Mouse (Mus musculus) hindbrain, embryonic 11.5 days (tissue): ENCODE results near the gene Scd1. TPM values are rescaled to one million over a fixed set of nuclear protein-coding genes. Genes with fewer than 3 reads are reported as not detected.
A peak's percentile ranks its signal among the peaks of the same experiment; 100 is the strongest.

Experiments
- ATAC-seq: fragments of 200-750 bp; cut with Nextera tagmentation; 2 replicates; pipeline ENCODE4 v1.8.0; 2017; ENCODE audit warnings: mild to moderate bottlenecking, moderate TSS enrichment, moderate library complexity; ENCODE audit not compliant: low FRiP score
- DNase-seq: peaks from one replicate; pipeline ENCODE4 v3.0.0-alpha.2; 2015; ENCODE audit warnings: low spot score
- H3K27ac ChIP-seq: fragments of 300-500 bp; sonication (generic); 2 replicates; pipeline ENCODE4 v1.5.1; 2014; ENCODE audit warnings: mild to moderate bottlenecking, low read depth, low read length
- H3K27me3 ChIP-seq: fragments of 300-500 bp; sonication (generic); 2 replicates; pipeline ENCODE4 v1.6.1; 2014; ENCODE audit warnings: mild to moderate bottlenecking, low read length, moderate library complexity, mixed read lengths; ENCODE audit not compliant: control insufficient read depth, insufficient read depth
- H3K36me3 ChIP-seq: fragments of 300-500 bp; sonication (generic); 2 replicates; pipeline ENCODE4 v1.6.1; 2014; ENCODE audit warnings: mild to moderate bottlenecking, low read length, moderate library complexity, mixed read lengths; ENCODE audit not compliant: control insufficient read depth, insufficient read depth
- H3K4me1 ChIP-seq: fragments of 300-500 bp; sonication (generic); replicated peaks from 2 replicates; pipeline ENCODE4 v1.6.1; 2014; ENCODE audit warnings: low read length, mixed read lengths; ENCODE audit not compliant: control insufficient read depth, insufficient read depth
- H3K4me2 ChIP-seq: fragments of 300-500 bp; sonication (generic); replicated peaks from 2 replicates; pipeline ENCODE4 v1.6.1; 2014; ENCODE audit warnings: mild to moderate bottlenecking, low read depth, low read length
- H3K4me3 ChIP-seq: fragments of 300-500 bp; sonication (generic); 2 replicates; pipeline ENCODE4 v1.5.1; 2014; ENCODE audit warnings: low read depth, low read length
- H3K9ac ChIP-seq: fragments of 300-500 bp; sonication (generic); 2 replicates; pipeline ENCODE4 v1.6.1; 2014; ENCODE audit warnings: low read depth, low read length
- H3K9me3 ChIP-seq: fragments of 300-500 bp; sonication (generic); 2 replicates; pipeline ENCODE4 v1.6.1; 2016; ENCODE audit warnings: low read length; ENCODE audit not compliant: control insufficient read depth
- WGBS: fragments of 180-500 bp; shearing (Covaris S2); extraction: QIAGEN DNeasy Blood & Tissue Kit; methylation state at CpG from one replicate; pipeline ENCODE4 v1.1.7; 2014; 5-methylcytosine and 5-hydroxymethylcytosine counted together
- polyA plus RNA-seq: library from polyadenylated mRNA; unstranded; fragments of >200 nt; fragmentation: Nextera tagmentation; extraction: Ambion mirVana; gene quantifications from 2 replicates; pipeline ENCODE4 v1.2.1, GENCODE M21; 2014

Scd1 gene
- polyA plus RNA-seq, 1 experiment from 2014 or later: 11.8 TPM

GRCm38 (mm10) chr19:44392339-44393009, 15.2 kb downstream of the Scd1 start:
- H3K27me3 ChIP-seq: no peaks in the 10 kb centered on the region
- H3K4me3 ChIP-seq: no peak overlapping the region
- no peak overlapping the region for H3K27ac ChIP-seq
- no peak overlapping the region for H3K4me2 ChIP-seq
- no peaks in the 10 kb centered on the region for H3K9me3 ChIP-seq
- no peak for DNase-seq
- 80% methylated on average over 5 of the region's 5 CpGs for WGBS
- no peaks in the 10 kb centered on the region for H3K4me1 ChIP-seq
- H3K36me3 ChIP-seq: no peaks in the 10 kb centered on the region
- ATAC-seq: no peak
- no peak overlapping the region for H3K9ac ChIP-seq

- Histone ChIP-seq H3K27ac (no peak overlapping the region), H3K4me3 (no peak overlapping the region), H3K9ac (no peak overlapping the region), H3K27me3 (no peaks in the 10 kb centered on the region), H3K4me2 (no peak overlapping the region), H3K4me1 (no peaks in the 10 kb centered on the region), H3K9me3 (no peaks in the 10 kb centered on the region), H3K36me3 (no peaks in the 10 kb centered on the region)
- ATAC-seq (no peak), DNase-seq (no peak)
- 94% methylated on average over 4 of the region's 4 CpGs for WGBS
Measured at GRCm38 (mm10) chr19:44391856-44392255, 15.8 kb downstream of the Scd1 start.

GRCm38 (mm10) chr19:44389507-44389906, 18.2 kb downstream of the Scd1 start:
- H3K9me3 ChIP-seq: no peaks in the 10 kb centered on the region
- no peaks in the 10 kb centered on the region for H3K27me3 ChIP-seq
- peak; percentile 10 for DNase-seq
- H3K4me2 ChIP-seq: no peak overlapping the region
- H3K36me3 ChIP-seq: no peaks in the 10 kb centered on the region
- H3K9ac ChIP-seq: no peak overlapping the region
- no peaks in the 10 kb centered on the region for H3K4me1 ChIP-seq
- H3K4me3 ChIP-seq: no peak overlapping the region
- no peak for ATAC-seq
- H3K27ac ChIP-seq: no peak overlapping the region
- WGBS: 19% methylated on average over 1 of the region's 1 CpGs

GRCm38 (mm10) chr19:44388475-44389428, 18.9 kb downstream of the Scd1 start:
- 5% methylated on average over 41 of the region's 41 CpGs for WGBS
- H3K4me1 ChIP-seq: no peaks in the 10 kb centered on the region

GRCm38 (mm10) chr19:44387746-44388474, 19.8 kb downstream of the Scd1 start:
- H3K36me3 ChIP-seq: no peaks in the 10 kb centered on the region
- no peaks in the 10 kb centered on the region for H3K4me1 ChIP-seq
- H3K4me2 ChIP-seq: peak overlapping the region; percentile 57
- no peak for DNase-seq
- H3K9ac ChIP-seq: peak overlapping the region; percentile 47
- 31% methylated on average over 19 of the region's 19 CpGs for WGBS
- H3K27me3 ChIP-seq: no peaks in the 10 kb centered on the region
- H3K9me3 ChIP-seq: no peaks in the 10 kb centered on the region
- H3K4me3 ChIP-seq: peak overlapping the region; percentile 39
- no peak for ATAC-seq
- peak overlapping the region; percentile 67 for H3K27ac ChIP-seq

More at GRCm38 (mm10) chr19:44388475-44389428, 18.9 kb downstream of the Scd1 start:
- Histone ChIP-seq H3K4me2 (peak overlapping the region; percentile 57), H3K9me3 (no peaks in the 10 kb centered on the region), H3K4me3 (peak overlapping the region; percentile 39), H3K27ac (peak overlapping the region; percentile 67), H3K27me3 (no peaks in the 10 kb centered on the region), H3K9ac (peak overlapping the region; percentile 47), H3K36me3 (no peaks in the 10 kb centered on the region)
- ATAC-seq (peak; percentile 97), DNase-seq (peak; percentile 93)

- no peaks in the 10 kb centered on the region for H3K27me3 ChIP-seq
- no peaks in the 10 kb centered on the region for H3K9me3 ChIP-seq
- no peaks in the 10 kb centered on the region for H3K36me3 ChIP-seq
- DNase-seq: no peak
- WGBS: 88% methylated on average over 4 of the region's 4 CpGs
- no peak overlapping the region for H3K4me2 ChIP-seq
- no peak overlapping the region for H3K4me3 ChIP-seq
- H3K27ac ChIP-seq: no peak overlapping the region
- ATAC-seq: no peak
- no peaks in the 10 kb centered on the region for H3K4me1 ChIP-seq
- no peak overlapping the region for H3K9ac ChIP-seq
Measured at GRCm38 (mm10) chr19:44387089-44387671, 20.5 kb downstream of the Scd1 start.

GRCm38 (mm10) chr19:44385887-44386498, 21.7 kb downstream of the Scd1 start:
- Histone ChIP-seq H3K36me3 (no peaks in the 10 kb centered on the region), H3K4me2 (no peak overlapping the region), H3K9me3 (no peaks in the 10 kb centered on the region), H3K27ac (no peak overlapping the region), H3K9ac (no peak overlapping the region), H3K4me1 (no peaks in the 10 kb centered on the region), H3K27me3 (no peaks in the 10 kb centered on the region), H3K4me3 (no peak overlapping the region)
- ATAC-seq (no peak), DNase-seq (no peak)
- WGBS: 91% methylated on average over 6 of the region's 6 CpGs
